Mouse (Mus musculus) CH12.LX (cell line): ENCODE data around the gene Gm20481.

Experiments
- CTCF ChIP-seq, 2 experiments: IDR thresholded peaks in 1 of 2; conservative IDR thresholded peaks in 1 of 2; 2 replicates each; pipeline ENCODE4 v1.5.1; 2011 to 2012; ENCODE audit warnings: low read depth in 2 of 2, low read length in 2 of 2, improper control_type of control experiment in 1 of 2, inconsistent platforms in 1 of 2, mild to moderate bottlenecking in 1 of 2, moderate library complexity in 1 of 2
- MAX ChIP-seq: IDR thresholded peaks from 2 replicates; pipeline ENCODE4 v1.6.1; 2011; ENCODE audit warnings: low read length, improper control_type of control experiment
- ZNF384 ChIP-seq: IDR thresholded peaks from 2 replicates; pipeline ENCODE4 v1.6.1; 2012; ENCODE audit warnings: low read depth, low read length, improper control_type of control experiment, inconsistent platforms

- no peak for TF ChIP-seq ZNF384
- no peak for TF ChIP-seq CTCF (conservative IDR thresholded peaks at IDR 0.05 in 1 of 2, IDR thresholded peaks at IDR 0.05 in 1 of 2; ENCODE audit: low read depth in 2 of 2, low read length in 2 of 2)
- no peak for TF ChIP-seq MAX
These were observed 5.1 kb upstream of the Gm20481 start for GRCm38 (mm10) chr17:34964640-34965049.
